Mouse (Mus musculus) c-Kit-positive CD71-positive TER-119-positive erythroid progenitor cells, embryonic 14.5 days (primary cell): ENCODE data around the gene Wdr19.
A peak's percentile ranks its signal among the peaks of the same experiment; 100 is the strongest.
"Not testable (repeated sequence)": the region's sequence is repeated elsewhere in the genome, so short reads cannot be mapped to it uniquely, and the experiment has no call there.

Source experiments
- DNase-seq: peaks from one replicate; pipeline ENCODE4 v3.0.0-alpha.2; 2013; ENCODE audit warnings: low spot score

The Wdr19 gene

DNA sequence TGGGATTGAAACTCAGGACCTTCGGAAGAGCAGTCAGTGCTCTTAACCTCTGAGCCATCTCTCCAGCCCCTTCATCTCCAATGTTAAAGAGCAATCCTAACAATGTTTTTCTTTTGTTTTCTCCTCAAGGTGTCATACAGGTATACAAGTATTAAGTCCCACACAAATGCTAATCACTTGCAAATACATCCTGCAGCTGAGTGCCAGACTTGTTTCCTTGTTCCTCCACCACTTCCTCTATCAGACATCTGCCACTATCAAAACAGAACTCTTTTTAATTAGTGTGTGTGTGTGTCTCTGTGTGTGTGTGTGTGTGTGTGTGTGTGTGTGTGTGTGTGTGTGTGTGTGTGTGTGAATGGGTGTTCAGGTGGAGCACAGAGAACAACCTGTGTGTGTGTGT, 100.1 kb downstream of the Wdr19 start:
- DNase-seq, result not testable (repeated sequence)

- DNase-seq, result peak; percentile 17
Observed at GRCm38 (mm10) chr5:65300121-65300520, 100.6 kb downstream of the Wdr19 start.

DNA sequence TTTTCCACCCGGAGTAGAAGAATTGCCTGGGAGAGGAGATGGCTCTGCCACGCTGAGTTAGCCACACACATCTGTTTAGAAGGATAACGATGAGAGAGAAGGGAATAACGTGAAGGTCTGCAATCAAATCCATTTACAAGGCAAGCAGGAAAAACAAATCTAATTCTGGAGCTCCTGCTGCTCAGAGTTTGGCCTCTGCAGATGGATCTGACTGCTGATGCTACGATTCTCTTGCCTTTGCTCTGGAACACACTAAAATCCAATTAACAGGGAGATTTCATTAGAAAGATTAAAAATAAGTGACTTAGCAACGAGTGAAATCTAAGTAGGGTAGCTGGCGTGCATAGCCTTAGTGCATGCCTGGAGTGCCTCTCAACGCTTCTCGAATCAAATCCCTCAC, 106.0 kb downstream of the Wdr19 start:
- DNase-seq, result no peak

- no peak for DNase-seq
Observed at GRCm38 (mm10) chr5:65308208-65308607, 108.7 kb downstream of the Wdr19 start.

DNA sequence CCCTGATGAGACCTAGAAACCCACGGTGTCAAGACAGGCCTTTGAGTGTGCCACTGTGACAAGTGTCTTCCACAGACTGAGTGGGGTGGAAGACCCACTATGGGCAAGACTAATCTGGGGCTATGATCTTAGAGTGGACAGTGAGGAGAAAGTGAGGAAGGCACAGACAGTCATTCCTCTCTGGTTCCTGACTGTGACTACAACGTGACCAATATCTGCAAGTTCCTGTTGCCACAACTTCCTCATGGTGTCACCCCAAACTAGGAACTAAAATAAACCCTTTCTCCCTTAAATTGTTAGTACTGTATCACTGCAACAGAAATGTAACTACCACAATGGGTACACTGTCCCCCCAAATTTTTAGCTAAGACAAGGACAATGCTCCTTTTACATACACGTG, 109.4 kb downstream of the Wdr19 start:
- no peak for DNase-seq
